Mouse (Mus musculus) layer of hippocampus, postnatal 10 days (tissue): ENCODE measurements around the gene Gm42688. TPM values are rescaled to one million over a fixed set of nuclear protein-coding genes. Genes with fewer than 3 reads are reported as not detected.
A peak's percentile ranks its signal among the peaks of the same experiment; 100 is the strongest.

Source experiments
- DNase-seq, 2 experiments: peaks; one replicate each; pipeline ENCODE4 v3.0.0; 2021; ENCODE audit warnings: low spot score in 2 of 2
- total RNA-seq, 2 experiments: library from RNA; stranded (reverse); gene quantifications; 2 replicates each; pipeline ENCODE4 v1.2.3; 2021

The Gm42688 gene
- total RNA-seq, 2 experiments from 2014 or later: 7.2 to 8.1 TPM

GRCm38 (mm10) chr6:83116373-83117164 lies 15.2 kb downstream of the Gm42688 start:
- DNase-seq: no peak

DNA sequence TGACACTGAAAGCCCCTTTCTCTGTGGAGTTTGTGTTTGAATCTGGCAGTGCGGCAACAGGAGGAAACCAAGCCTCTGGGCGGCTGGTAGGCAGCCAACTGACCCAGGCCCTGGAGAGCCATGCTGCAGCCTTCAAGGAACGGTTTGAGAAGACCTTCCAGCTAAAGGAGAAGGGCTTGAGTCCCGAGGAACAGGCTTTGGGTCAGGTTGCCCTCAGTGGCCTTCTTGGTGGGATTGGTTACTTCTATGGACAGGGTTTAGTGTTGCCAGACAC lies 15.7 kb downstream of the Gm42688 start:
- DNase-seq: no peak

DNA sequence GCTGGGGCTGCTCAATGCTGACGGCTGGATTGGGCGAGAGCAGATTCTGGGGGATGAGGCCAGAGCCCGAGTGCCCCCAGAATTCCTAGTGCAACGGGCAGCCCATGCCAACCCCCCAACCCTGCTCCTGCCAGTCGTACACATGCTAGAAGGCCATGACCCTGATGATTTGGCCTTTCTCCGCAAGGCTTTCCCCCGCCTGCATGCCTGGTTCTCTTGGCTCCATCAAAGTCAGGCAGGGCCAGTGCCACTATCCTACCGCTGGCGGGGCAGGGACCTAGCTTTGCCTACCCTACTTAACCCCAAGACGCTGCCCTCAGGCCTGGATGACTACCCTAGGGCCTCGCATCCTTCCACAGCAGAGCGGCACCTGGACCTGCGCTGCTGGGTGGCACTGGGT lies 16.2 kb downstream of the Gm42688 start:
- no peak for DNase-seq

- no peak for DNase-seq
These were observed 17.0 kb downstream of the Gm42688 start for GRCm38 (mm10) chr6:83118369-83118768.

DNA sequence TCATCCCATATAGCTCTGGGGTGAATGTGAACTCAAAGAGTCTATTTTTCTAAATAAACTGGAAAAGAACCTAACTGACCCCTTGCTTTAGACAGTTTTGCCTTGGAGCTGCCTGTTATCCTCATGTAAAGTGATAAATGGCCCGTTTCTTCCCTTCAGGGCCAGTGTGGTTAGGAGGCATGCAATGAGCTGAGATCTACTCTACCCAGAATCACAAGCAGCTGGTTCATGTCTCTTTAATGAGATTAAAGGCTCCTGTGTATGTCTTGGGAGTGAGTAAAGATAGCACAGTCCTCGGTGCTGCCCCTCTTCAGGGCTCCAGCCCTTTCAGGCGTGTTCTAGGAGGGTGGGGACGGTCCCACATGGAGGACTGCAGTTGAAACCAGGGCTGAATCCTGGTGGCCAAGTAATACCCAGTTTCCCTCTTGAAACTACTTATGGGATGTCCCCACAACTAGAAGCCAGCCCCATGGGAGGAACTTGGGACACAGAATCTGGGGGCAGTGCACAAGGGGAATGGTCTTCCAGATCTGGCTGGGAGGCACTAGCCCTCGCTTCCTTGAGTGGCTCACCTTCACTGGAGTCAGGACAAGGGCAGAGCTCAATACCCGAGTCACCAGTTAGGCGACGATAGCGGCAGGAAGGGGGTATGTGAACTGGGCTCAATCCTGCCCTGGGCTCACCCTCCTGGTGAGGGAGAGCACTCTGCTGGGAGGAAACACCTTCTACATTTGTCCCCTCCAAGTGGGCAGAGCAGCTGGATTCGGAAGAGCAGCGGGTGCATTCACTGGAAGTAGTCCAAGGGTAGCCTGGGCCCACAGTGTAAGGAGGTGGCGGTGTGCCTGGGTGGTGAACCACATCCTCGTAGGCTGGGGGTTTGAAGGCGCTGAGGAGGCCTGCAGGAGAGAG lies 17.7 kb downstream of the Gm42688 start:
- DNase-seq: no peak

DNA sequence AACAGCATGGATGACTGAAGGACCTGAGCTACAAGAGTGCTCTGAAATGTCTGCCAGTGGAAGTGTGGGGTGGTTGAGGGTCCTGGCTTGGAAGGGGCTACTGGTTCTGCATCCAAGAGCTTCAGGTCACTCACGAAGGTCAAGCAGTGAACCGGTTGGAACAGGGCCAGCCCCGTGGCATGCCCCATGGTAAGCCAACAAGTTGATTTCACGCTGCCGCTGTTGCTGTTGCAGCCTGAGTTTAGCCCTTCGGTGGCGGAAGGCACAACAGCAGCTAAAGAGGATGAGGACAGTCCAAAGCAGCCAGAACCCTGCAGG lies 18.3 kb downstream of the Gm42688 start:
- no peak for DNase-seq

DNA sequence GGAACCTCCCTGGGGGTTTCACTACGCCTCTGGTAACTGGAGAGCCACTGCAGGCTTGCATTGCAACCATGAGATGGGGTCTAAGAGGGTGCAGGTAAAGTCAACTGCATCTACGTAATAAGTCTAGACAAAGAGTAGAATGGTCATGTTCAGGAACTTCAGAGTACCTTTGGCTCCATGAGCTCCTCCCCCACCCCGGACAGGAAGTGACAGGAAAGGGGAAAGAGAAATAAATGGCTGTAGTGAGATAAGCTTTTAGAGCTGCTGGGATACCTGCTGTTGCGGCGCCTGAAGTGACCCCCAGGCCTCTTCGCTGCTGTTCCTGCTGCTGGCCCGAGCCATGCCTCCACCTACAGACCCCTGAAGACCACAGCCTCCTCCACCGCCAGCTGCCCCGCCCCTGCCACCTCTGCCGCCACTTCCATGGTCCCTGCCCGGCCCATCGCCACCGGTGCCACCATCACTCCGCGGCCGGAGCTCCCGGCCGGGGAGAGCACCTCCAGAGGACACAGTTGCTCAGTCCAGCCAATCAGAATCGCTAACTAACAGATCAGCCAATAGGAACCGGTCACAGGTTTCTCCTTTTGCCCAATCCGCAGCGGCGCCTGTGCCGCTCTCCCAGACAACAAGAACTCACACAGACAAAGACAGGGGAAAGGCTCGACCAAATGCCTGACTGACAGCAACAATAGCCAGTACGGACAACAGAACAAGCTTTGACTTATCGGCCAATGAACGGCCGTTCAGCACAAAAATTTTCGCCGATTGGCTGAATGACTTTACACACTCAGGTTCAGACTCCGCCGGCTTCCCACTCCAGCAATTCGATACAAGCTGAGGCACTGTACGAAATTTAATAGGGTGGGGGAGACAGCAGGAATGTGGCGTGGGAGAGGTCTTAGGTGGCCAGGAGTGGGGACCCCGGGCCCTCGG lies 19.8 kb downstream of the Gm42688 start, which contains the start of gene Wbp1:
Gene Wbp1, minus strand, starts transcription at position 630 of the 933 bp plus-strand sequence.
- DNase-seq: peak; percentile 90 to 92

- no peak for DNase-seq
These were observed 20.7 kb downstream of the Gm42688 start for GRCm38 (mm10) chr6:83121863-83122710.

DNA sequence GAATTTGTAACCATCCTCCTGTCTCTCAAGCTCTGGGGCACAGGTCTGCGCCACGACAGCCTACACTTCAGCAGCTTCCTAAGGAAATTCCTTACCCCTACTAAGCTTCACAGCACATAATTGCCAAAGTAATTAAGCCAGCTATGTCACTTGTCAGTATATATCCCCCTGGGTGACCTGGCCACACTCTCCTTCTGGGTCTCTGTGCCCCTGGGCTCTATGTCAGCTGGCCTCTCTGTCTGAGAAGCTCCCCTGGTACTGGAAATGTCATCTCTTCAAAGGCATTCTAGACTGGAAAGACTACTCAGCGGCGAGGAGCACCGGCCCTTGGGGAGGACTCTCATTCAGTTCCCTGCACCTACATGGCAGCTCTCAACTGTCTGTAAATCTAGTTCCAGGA lies 21.5 kb downstream of the Gm42688 start:
- no peak for DNase-seq

GRCm38 (mm10) chr6:83124851-83125312 lies 23.5 kb downstream of the Gm42688 start:
- DNase-seq: peak; percentile 88 to 91

- DNase-seq: no peak
These were observed 23.9 kb downstream of the Gm42688 start, which contains the start of gene Ino80b for GRCm38 (mm10) chr6:83125331-83125730. TSS of gene Ino80b (minus strand) at chr6:83125431.

GRCm38 (mm10) chr6:83127419-83127818 lies 26.0 kb downstream of the Gm42688 start:
- DNase-seq: no peak

DNA sequence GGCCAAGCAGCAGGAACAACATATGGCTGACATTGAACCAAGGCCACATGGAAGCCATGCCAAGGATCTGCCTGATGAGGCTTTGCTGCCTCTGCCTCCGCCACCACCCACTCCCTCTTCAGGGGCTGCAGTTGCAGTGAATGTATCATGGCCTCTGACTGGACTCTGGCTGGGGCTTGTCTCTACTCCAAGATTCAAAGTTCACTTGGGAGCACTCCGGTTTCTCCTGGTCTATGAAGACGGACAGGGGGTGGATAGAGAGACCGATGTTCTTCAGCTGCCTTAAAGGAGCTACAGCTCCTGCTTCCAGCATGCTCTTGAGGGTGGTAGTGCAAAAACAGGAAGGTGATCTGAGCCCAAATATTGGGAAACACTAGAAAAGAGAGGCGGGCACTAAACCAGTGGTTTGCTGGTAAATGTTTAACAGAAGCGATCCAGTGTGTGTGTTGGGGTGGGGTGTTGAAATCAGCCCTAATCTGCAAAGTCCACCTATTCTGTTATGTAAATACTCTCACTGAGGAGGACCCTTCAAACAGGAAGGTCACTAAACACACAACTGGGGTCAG lies 30.1 kb downstream of the Gm42688 start:
- DNase-seq: peak in 1 of 2 experiments; percentile 8

DNA sequence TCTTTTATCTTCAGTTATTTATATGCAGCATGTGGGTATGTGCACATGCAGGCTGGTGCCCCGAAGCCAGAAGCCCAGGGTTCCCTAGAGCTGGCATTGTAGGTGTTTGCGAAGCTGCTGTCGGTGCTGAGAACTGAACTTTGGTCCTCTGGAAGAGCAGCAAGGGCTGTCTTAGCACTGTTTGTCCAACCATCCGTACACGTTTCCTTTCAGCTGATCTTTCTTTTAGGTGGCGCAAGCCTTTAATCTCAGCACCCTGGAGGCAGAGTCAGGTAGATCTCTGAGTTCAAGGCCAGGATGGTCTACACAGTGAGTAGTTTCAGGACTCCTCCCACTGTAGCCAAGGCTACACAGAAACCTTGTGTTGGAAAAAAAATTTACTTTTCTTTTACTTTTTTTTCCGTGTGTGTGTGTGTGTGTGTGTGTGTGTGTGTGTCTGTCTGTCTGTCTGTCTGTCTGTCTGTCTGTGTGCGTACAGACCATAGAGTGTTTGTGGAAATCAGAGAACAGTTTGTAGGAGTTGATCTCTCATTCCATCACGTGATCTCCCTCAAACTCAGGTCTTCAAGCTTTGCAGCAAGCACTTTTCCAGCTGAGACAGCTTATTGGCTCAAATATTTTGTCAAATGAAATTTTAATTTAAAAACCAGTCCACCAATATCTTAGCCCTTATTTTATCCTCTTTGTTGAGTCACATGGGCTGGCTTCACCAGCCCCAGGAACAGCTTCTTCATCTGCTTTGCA lies 30.9 kb downstream of the Gm42688 start:
- DNase-seq: no peak

DNA sequence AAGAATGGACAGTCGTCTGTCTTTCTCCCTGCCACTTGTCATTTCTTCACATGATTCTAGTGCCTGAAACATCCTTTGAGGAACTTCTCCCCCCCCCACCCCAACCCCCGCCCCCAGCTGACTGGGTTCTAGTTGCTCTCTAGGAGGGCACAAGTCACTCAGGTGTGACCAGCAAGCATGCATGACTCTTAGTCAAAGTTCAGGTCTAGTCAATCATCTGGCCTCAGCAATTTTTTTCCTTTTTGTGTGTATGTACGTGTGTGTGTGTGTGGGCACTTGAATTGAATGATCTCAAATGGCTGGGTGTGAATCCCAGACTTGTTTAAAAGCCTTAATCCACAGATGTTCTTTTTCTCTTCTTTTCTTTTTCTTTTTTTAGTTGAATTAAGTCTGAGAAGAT lies 32.8 kb downstream of the Gm42688 start:
- no peak for DNase-seq

GRCm38 (mm10) chr6:83134951-83135513 lies 33.6 kb downstream of the Gm42688 start, which contains the start of gene Rtkn:
TSS of gene Rtkn (plus strand) at chr6:83135463.
- no peak for DNase-seq

- DNase-seq: no peak
These were observed 34.2 kb downstream of the Gm42688 start for GRCm38 (mm10) chr6:83135571-83136161.

- DNase-seq: no peak
These were observed 35.0 kb downstream of the Gm42688 start for GRCm38 (mm10) chr6:83136291-83136880.
